Mouse (Mus musculus): ENCODE results near the gene Gm42742.

DNA sequence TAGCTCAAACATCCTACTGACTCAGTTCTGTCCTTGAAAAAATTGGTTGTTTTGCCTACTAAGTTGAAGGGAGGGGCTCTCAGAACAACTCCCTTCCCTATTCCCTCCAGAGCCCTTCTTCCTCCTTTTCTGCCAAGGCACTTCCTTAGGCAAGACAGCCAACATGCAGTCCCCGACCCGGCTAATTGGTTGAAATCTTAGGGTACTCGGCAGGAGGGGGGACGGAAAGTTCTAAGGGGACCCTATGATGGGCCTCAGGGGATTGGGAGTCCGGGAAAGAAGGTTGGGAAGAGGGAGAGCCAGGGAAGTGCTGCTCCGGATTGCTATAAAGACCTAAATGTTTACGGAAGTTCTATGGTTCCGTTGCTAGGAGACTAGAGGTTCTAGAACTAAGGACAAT, 45.4 kb downstream of the Gm42742 start:
- no peak for TF ChIP-seq CTCF (IDR thresholded peaks at IDR 0.05; ENCODE audit: low read depth, low read length)
- no peak for TF ChIP-seq EP300 (IDR thresholded peaks at IDR 0.05; ENCODE audit: insufficient read depth, low read depth, low read length)

Measured in ES-Bruce4 (cell line).